Mouse (Mus musculus) neural tube, embryonic 15.5 days (tissue): ENCODE data around the gene Faim. TPM values are rescaled to one million over a fixed set of nuclear protein-coding genes. Genes with fewer than 3 reads are reported as not detected.
A peak's percentile ranks its signal among the peaks of the same experiment; 100 is the strongest.

ENCODE experiments used
- ATAC-seq: fragments of 200-750 bp; cut with Nextera tagmentation; 2 replicates; pipeline ENCODE4 v1.8.0; 2017; ENCODE audit warnings: mild to moderate bottlenecking, moderate TSS enrichment, moderate library complexity; ENCODE audit not compliant: low FRiP score
- H3K27ac ChIP-seq: fragments of 300-500 bp; sonication (generic); replicated peaks from 2 replicates; pipeline ENCODE4 v1.5.1; 2015; ENCODE audit warnings: mild to moderate bottlenecking, inconsistent platforms
- H3K27me3 ChIP-seq: fragments of 300-500 bp; sonication (generic); replicated peaks from 2 replicates; pipeline ENCODE4 v1.6.1; 2015; ENCODE audit warnings: inconsistent platforms
- H3K36me3 ChIP-seq: fragments of 300-500 bp; sonication (generic); 2 replicates; pipeline ENCODE4 v1.6.1; 2015; ENCODE audit warnings: inconsistent platforms
- H3K4me1 ChIP-seq: fragments of 300-500 bp; sonication (generic); 2 replicates; pipeline ENCODE4 v1.6.1; 2015; ENCODE audit warnings: inconsistent platforms
- H3K4me2 ChIP-seq: fragments of 300-500 bp; sonication (generic); 2 replicates; pipeline ENCODE4 v1.6.1; 2015; ENCODE audit warnings: inconsistent platforms, mild to moderate bottlenecking, moderate library complexity
- H3K4me3 ChIP-seq: fragments of 300-500 bp; sonication (generic); replicated peaks from 2 replicates; pipeline ENCODE4 v1.5.1; 2015; ENCODE audit warnings: mild to moderate bottlenecking, inconsistent platforms
- H3K9ac ChIP-seq: fragments of 300-500 bp; sonication (generic); replicated peaks from 2 replicates; pipeline ENCODE4 v1.6.1; 2015; ENCODE audit warnings: mild to moderate bottlenecking, inconsistent platforms
- H3K9me3 ChIP-seq: fragments of 300-500 bp; sonication (generic); replicated peaks from 2 replicates; pipeline ENCODE4 v1.6.1; 2016; ENCODE audit warnings: inconsistent platforms
- WGBS: fragments of 180-500 bp; shearing (Covaris S2); methylation state at CpG from one replicate; pipeline ENCODE4 v1.1.7; 2015; ENCODE audit warnings: mixed read lengths; 5-methylcytosine and 5-hydroxymethylcytosine counted together
- polyA plus RNA-seq: library from polyadenylated mRNA; unstranded; fragments of >200 nt; fragmentation: Nextera tagmentation; extraction: Ambion mirVana; gene quantifications from 2 replicates; pipeline ENCODE4 v1.2.1, GENCODE M21; 2015

Gene Faim
- polyA plus RNA-seq, 1 experiment from 2014 or later: 117 TPM

- Histone ChIP-seq H3K9me3 (no peaks in the 10 kb centered on the region), H3K4me1 (peaks cover 27% of the 10 kb centered on the region), H3K27ac (no peak overlapping the region), H3K4me2 (no peak overlapping the region), H3K4me3 (no peak overlapping the region), H3K36me3 (no peaks in the 10 kb centered on the region), H3K9ac (no peak overlapping the region), H3K27me3 (peaks cover 89% of the 10 kb centered on the region)
- 1% methylated on average over 6 of the region's 6 CpGs for whole genome bisulfite sequencing
- ATAC-seq: no peak
These were observed 27.5 kb upstream of the Faim start for GRCm38 (mm10) chr9:98958628-98959027.

GRCm38 (mm10) chr9:98959851-98960250 is 26.3 kb upstream of the Faim start:
- Histone ChIP-seq H3K4me2 (no peak overlapping the region), H3K4me1 (peaks cover 24% of the 10 kb centered on the region), H3K36me3 (no peaks in the 10 kb centered on the region), H3K9ac (no peak overlapping the region), H3K27me3 (peaks cover 86% of the 10 kb centered on the region), H3K9me3 (no peaks in the 10 kb centered on the region), H3K27ac (no peak overlapping the region), H3K4me3 (no peak overlapping the region)
- 30% methylated on average over 3 of the region's 3 CpGs for WGBS
- no peak for ATAC-seq

GRCm38 (mm10) chr9:98960348-98960747 is 25.8 kb upstream of the Faim start:
- H3K4me2 ChIP-seq: no peak overlapping the region
- no peak for ATAC-seq
- H3K4me1 ChIP-seq: peaks cover 22% of the 10 kb centered on the region
- no peaks in the 10 kb centered on the region for H3K36me3 ChIP-seq
- no peaks in the 10 kb centered on the region for H3K9me3 ChIP-seq
- WGBS: 20% methylated on average over 4 of the region's 5 CpGs
- H3K4me3 ChIP-seq: no peak overlapping the region
- no peak overlapping the region for H3K27ac ChIP-seq
- H3K9ac ChIP-seq: no peak overlapping the region
- peaks cover 86% of the 10 kb centered on the region for H3K27me3 ChIP-seq

GRCm38 (mm10) chr9:98961591-98962477 is 24.3 kb upstream of the Faim start:
- no peak overlapping the region for H3K4me3 ChIP-seq
- H3K4me1 ChIP-seq: peaks cover 7% of the 10 kb centered on the region
- no peak overlapping the region for H3K9ac ChIP-seq
- H3K9me3 ChIP-seq: no peaks in the 10 kb centered on the region
- no peaks in the 10 kb centered on the region for H3K36me3 ChIP-seq
- 4% methylated on average over 22 of the region's 22 CpGs for WGBS
- ATAC-seq: no peak
- H3K4me2 ChIP-seq: no peak overlapping the region
- H3K27me3 ChIP-seq: peaks cover 89% of the 10 kb centered on the region
- H3K27ac ChIP-seq: no peak overlapping the region

- no peaks in the 10 kb centered on the region for H3K9me3 ChIP-seq
- H3K9ac ChIP-seq: no peak overlapping the region
- H3K4me1 ChIP-seq: peaks cover 4% of the 10 kb centered on the region
- peaks cover 92% of the 10 kb centered on the region for H3K27me3 ChIP-seq
- no peak overlapping the region for H3K27ac ChIP-seq
- 0% methylated on average over 20 of the region's 20 CpGs for WGBS
- no peaks in the 10 kb centered on the region for H3K36me3 ChIP-seq
- H3K4me2 ChIP-seq: no peak overlapping the region
- ATAC-seq: no peak
- H3K4me3 ChIP-seq: no peak overlapping the region
These were observed 23.6 kb upstream of the Faim start for GRCm38 (mm10) chr9:98962478-98963142.

GRCm38 (mm10) chr9:98963661-98964060 is 22.5 kb upstream of the Faim start:
- H3K9me3 ChIP-seq: no peaks in the 10 kb centered on the region
- WGBS: 4% methylated on average over 18 of the region's 18 CpGs
- H3K4me2 ChIP-seq: no peak overlapping the region
- no peak overlapping the region for H3K4me3 ChIP-seq
- no peaks in the 10 kb centered on the region for H3K36me3 ChIP-seq
- ATAC-seq: no peak
- H3K9ac ChIP-seq: no peak overlapping the region
- H3K27ac ChIP-seq: no peak overlapping the region
- peaks cover 85% of the 10 kb centered on the region for H3K27me3 ChIP-seq
- peaks cover 4% of the 10 kb centered on the region for H3K4me1 ChIP-seq

GRCm38 (mm10) chr9:98965084-98965483 is 21.1 kb upstream of the Faim start:
- Histone ChIP-seq H3K4me1 (peaks cover 4% of the 10 kb centered on the region), H3K36me3 (no peaks in the 10 kb centered on the region), H3K27ac (no peak overlapping the region), H3K9ac (no peak overlapping the region), H3K9me3 (no peaks in the 10 kb centered on the region), H3K4me3 (no peak overlapping the region; the same call in 1 of the 2 replicates), H3K27me3 (peaks cover 85% of the 10 kb centered on the region), H3K4me2 (peak overlapping the region; percentile 33; the same call in 1 of the 2 replicates)
- ATAC-seq: no peak
- WGBS: 2% methylated on average over 18 of the region's 18 CpGs

- H3K4me3 ChIP-seq: peak overlapping the region; percentile 24
- H3K4me1 ChIP-seq: peaks cover 10% of the 10 kb centered on the region
- H3K27ac ChIP-seq: no peak overlapping the region
- H3K9me3 ChIP-seq: no peaks in the 10 kb centered on the region
- peak overlapping the region; percentile 52 for H3K4me2 ChIP-seq
- 1% methylated on average over 40 of the region's 40 CpGs for WGBS
- H3K9ac ChIP-seq: 0 out of 2 replicates have a peak overlapping the region, but pooled peaks have one; percentile 6
- H3K36me3 ChIP-seq: no peaks in the 10 kb centered on the region
- peaks cover 80% of the 10 kb centered on the region for H3K27me3 ChIP-seq
- no peak for ATAC-seq
These were observed 13.1 kb upstream of the Faim start for GRCm38 (mm10) chr9:98973101-98973521.

- Histone ChIP-seq H3K4me1 (peaks cover 10% of the 10 kb centered on the region), H3K4me2 (peak overlapping the region; percentile 52), H3K9me3 (no peaks in the 10 kb centered on the region), H3K36me3 (no peaks in the 10 kb centered on the region), H3K4me3 (peak overlapping the region; percentile 24; the same call in 1 of the 2 replicates), H3K9ac (no peak overlapping the region), H3K27ac (no peak overlapping the region), H3K27me3 (peaks cover 80% of the 10 kb centered on the region)
- 2% methylated on average over 7 of the region's 7 CpGs for WGBS
- no peak for ATAC-seq
These were observed 12.6 kb upstream of the Faim start for GRCm38 (mm10) chr9:98973561-98973960.

- 32% methylated on average over 2 of the region's 2 CpGs for WGBS
- no peak overlapping the region for H3K4me3 ChIP-seq
- H3K27ac ChIP-seq: no peak overlapping the region
- no peak overlapping the region for H3K4me2 ChIP-seq
- no peak overlapping the region for H3K9ac ChIP-seq
- peaks cover 11% of the 10 kb centered on the region for H3K4me1 ChIP-seq
- no peaks in the 10 kb centered on the region for H3K36me3 ChIP-seq
- H3K9me3 ChIP-seq: no peaks in the 10 kb centered on the region
- ATAC-seq: no peak
- H3K27me3 ChIP-seq: peaks cover 68% of the 10 kb centered on the region
These were observed 11.3 kb upstream of the Faim start for GRCm38 (mm10) chr9:98974898-98975297.

- ATAC-seq: no peak
- Histone ChIP-seq H3K9ac (no peak overlapping the region), H3K27me3 (peaks cover 56% of the 10 kb centered on the region), H3K9me3 (no peaks in the 10 kb centered on the region), H3K4me1 (peaks cover 13% of the 10 kb centered on the region), H3K27ac (no peak overlapping the region), H3K36me3 (no peaks in the 10 kb centered on the region), H3K4me2 (no peak overlapping the region), H3K4me3 (no peak overlapping the region)
- WGBS: 95% methylated on average over 1 of the region's 1 CpGs
These were observed 10.1 kb upstream of the Faim start for GRCm38 (mm10) chr9:98976081-98976480.

GRCm38 (mm10) chr9:98976520-98976919 is 9.7 kb upstream of the Faim start:
- no peaks in the 10 kb centered on the region for H3K9me3 ChIP-seq
- no peak overlapping the region for H3K27ac ChIP-seq
- no peak overlapping the region for H3K9ac ChIP-seq
- H3K27me3 ChIP-seq: peaks cover 53% of the 10 kb centered on the region
- no peak for ATAC-seq
- no peak overlapping the region for H3K4me2 ChIP-seq
- H3K4me3 ChIP-seq: no peak overlapping the region
- 53% methylated on average over 5 of the region's 5 CpGs for WGBS
- H3K4me1 ChIP-seq: peaks cover 13% of the 10 kb centered on the region
- H3K36me3 ChIP-seq: no peaks in the 10 kb centered on the region
